Mouse (Mus musculus): ENCODE results near the gene Defb39.

Defb39 gene

GRCm38 (mm10) chr8:19064710-19065109 is at the start of gene Defb39:
Gene Defb39 (minus strand): TSS chr8:19064810.
- no peak for DNase-seq (ENCODE audit: low spot score)

GRCm38 (mm10) chr8:19066013-19066412 is 1.4 kb upstream of the Defb39 start:
- no peak for DNase-seq (ENCODE audit: low spot score)

- no peak for DNase-seq (ENCODE audit: low spot score)
Measured at GRCm38 (mm10) chr8:19062891-19063290, 1.7 kb downstream of the Defb39 start.

GRCm38 (mm10) chr8:19045242-19045641 is 19.4 kb downstream of the Defb39 start:
- no peak for DNase-seq (ENCODE audit: low spot score)

- DNase-seq (ENCODE audit: low spot score) = no peak
Measured at GRCm38 (mm10) chr8:19026466-19026865, 38.1 kb downstream of the Defb39 start, which contains the start of gene Defb38. Gene Defb38 (minus strand): TSS chr8:19026566.
